Mouse (Mus musculus): ENCODE data around the gene Odam. TPM values are rescaled to one million over a fixed set of nuclear protein-coding genes. Genes with fewer than 3 reads are reported as not detected.

Odam gene
- total and polyA plus RNA-seq, 2 experiments from 2014 or later: not detected

GRCm38 (mm10) chr5:87940752-87941151 is 55.9 kb downstream of the Odam start:
- no peaks in the 10 kb centered on the region for H3K36me3 ChIP-seq (ENCODE audit: insufficient read depth, low read length)
- H3K4me1 ChIP-seq (ENCODE audit: insufficient read depth, low read length): no peaks in the 10 kb centered on the region
- H3K4me3 ChIP-seq (ENCODE audit: low read depth, low read length): no peak overlapping the region
- no peaks in the 10 kb centered on the region for H3K27me3 ChIP-seq (ENCODE audit: insufficient read depth, low read length)
- WGBS: 25% methylated on average over 3 of the region's 3 CpGs
- no peak overlapping the region for H3K9ac ChIP-seq (replicated peaks; ENCODE audit: low read length, poor library complexity, severe bottlenecking)
- TF ChIP-seq CTCF (IDR thresholded peaks at IDR 0.05): peak; percentile 73
- H3K9me3 ChIP-seq (ENCODE audit: low read length): no peaks in the 10 kb centered on the region
- H3K27ac ChIP-seq (ENCODE audit: low read depth, low read length): no peak overlapping the region
- ATAC-seq (ENCODE audit: low FRiP score): peak; percentile 44; the same call in 1 of the 2 replicates
- peak; percentile 59 for DNase-seq (ENCODE audit: low spot score)
- no peak overlapping the region for H3K4me2 ChIP-seq (ENCODE audit: low read depth, low read length, poor library complexity, severe bottlenecking)

GRCm38 (mm10) chr5:87942515-87942914 is 57.7 kb downstream of the Odam start:
- no peaks in the 10 kb centered on the region for H3K9me3 ChIP-seq (ENCODE audit: low read length)
- TF ChIP-seq CTCF (IDR thresholded peaks at IDR 0.05): no peak
- no peaks in the 10 kb centered on the region for H3K27me3 ChIP-seq (ENCODE audit: insufficient read depth, low read length)
- H3K36me3 ChIP-seq (ENCODE audit: insufficient read depth, low read length): no peaks in the 10 kb centered on the region
- ATAC-seq (ENCODE audit: low FRiP score) (no peak), DNase-seq (ENCODE audit: low spot score) (no peak)
- H3K4me3 ChIP-seq (ENCODE audit: low read depth, low read length): no peak overlapping the region
- H3K9ac ChIP-seq (replicated peaks; ENCODE audit: low read length, poor library complexity, severe bottlenecking): no peak overlapping the region
- H3K4me1 ChIP-seq (ENCODE audit: insufficient read depth, low read length): no peaks in the 10 kb centered on the region
- no peak overlapping the region for H3K4me2 ChIP-seq (ENCODE audit: low read depth, low read length, poor library complexity, severe bottlenecking)
- no peak overlapping the region for H3K27ac ChIP-seq (ENCODE audit: low read depth, low read length)

Other genes with a start within 250 kb of the Odam start
- 1.8 TPM in 1 of 2 replicates, not detected in the other for gene Csn1s1, start 218.8 kb upstream of the Odam start, total RNA-seq (2014; rRNA removed)
- 0.39 and 0.47 TPM in 2 replicates for gene Csn1s1, start 218.8 kb upstream of the Odam start, polyA plus RNA-seq (2015; fragmentation: Nextera tagmentation; extraction: Ambion mirVana)
- gene Csn2, start 185.4 kb upstream of the Odam start, total RNA-seq (2014; rRNA removed): not detected in 2 replicates
- gene Csn2, start 185.4 kb upstream of the Odam start, polyA plus RNA-seq (2015; fragmentation: Nextera tagmentation; extraction: Ambion mirVana): not detected in 2 replicates
- not detected in 2 replicates for gene Csn1s2a, start 110.5 kb upstream of the Odam start, total RNA-seq (2014; rRNA removed)
- not detected in 2 replicates for gene Csn1s2a, start 110.5 kb upstream of the Odam start, polyA plus RNA-seq (2015; fragmentation: Nextera tagmentation; extraction: Ambion mirVana)
- not detected in 2 replicates for gene Csn1s2b, start 76.9 kb upstream of the Odam start, total RNA-seq (2014; rRNA removed)
- gene Csn1s2b, start 76.9 kb upstream of the Odam start, polyA plus RNA-seq (2015; fragmentation: Nextera tagmentation; extraction: Ambion mirVana): not detected in 2 replicates
- not detected in 2 replicates for gene Prr27, start 59.3 kb upstream of the Odam start, total RNA-seq (2014; rRNA removed)
- not detected in 2 replicates for gene Prr27, start 59.3 kb upstream of the Odam start, polyA plus RNA-seq (2015; fragmentation: Nextera tagmentation; extraction: Ambion mirVana)
- not detected in 2 replicates for gene Csn3, start 40.5 kb downstream of the Odam start, total RNA-seq (2014; rRNA removed)
- not detected in 2 replicates for gene Csn3, start 40.5 kb downstream of the Odam start, polyA plus RNA-seq (2015; fragmentation: Nextera tagmentation; extraction: Ambion mirVana)
- gene 2310003L06Rik, start 84.4 kb downstream of the Odam start, total RNA-seq (2014; rRNA removed): 0.33 TPM in 1 of 2 replicates, not detected in the other
- gene 2310003L06Rik, start 84.4 kb downstream of the Odam start, polyA plus RNA-seq (2015; fragmentation: Nextera tagmentation; extraction: Ambion mirVana): 0.12 and 0.17 TPM in 2 replicates
- gene Gm28434, start 84.5 kb downstream of the Odam start, total RNA-seq (2014; rRNA removed): not detected in 2 replicates
- not detected in 2 replicates for gene Gm28434, start 84.5 kb downstream of the Odam start, polyA plus RNA-seq (2015; fragmentation: Nextera tagmentation; extraction: Ambion mirVana)
- gene Cabs1, start 94.4 kb downstream of the Odam start, total RNA-seq (2014; rRNA removed): not detected in 2 replicates
- gene Cabs1, start 94.4 kb downstream of the Odam start, polyA plus RNA-seq (2015; fragmentation: Nextera tagmentation; extraction: Ambion mirVana): not detected in 2 replicates
- gene Smr3a, start 117.5 kb downstream of the Odam start, total RNA-seq (2014; rRNA removed): not detected in 2 replicates
- gene Smr3a, start 117.5 kb downstream of the Odam start, polyA plus RNA-seq (2015; fragmentation: Nextera tagmentation; extraction: Ambion mirVana): 0.38 TPM in 1 of 2 replicates, not detected in the other
- gene Smr2, start 201.5 kb downstream of the Odam start, total RNA-seq (2014; rRNA removed): not detected in 2 replicates
- gene Smr2, start 201.5 kb downstream of the Odam start, polyA plus RNA-seq (2015; fragmentation: Nextera tagmentation; extraction: Ambion mirVana): not detected in 2 replicates
- gene Gm11116, start 226.5 kb downstream of the Odam start, total RNA-seq (2014; rRNA removed): not detected in 2 replicates
- gene Gm11116, start 226.5 kb downstream of the Odam start, polyA plus RNA-seq (2015; fragmentation: Nextera tagmentation; extraction: Ambion mirVana): not detected in 2 replicates